Mouse (Mus musculus) left cerebral cortex, adult 2 months (tissue): ENCODE data around the gene Ly75. TPM values are rescaled to one million over a fixed set of nuclear protein-coding genes. Genes with fewer than 3 reads are reported as not detected.

Experiments used
- DNase-seq, 2 experiments: peaks; one replicate each; pipeline ENCODE4 v3.0.0; 2021 to 2022; ENCODE audit warnings: low spot score in 2 of 2, mixed read lengths in 1 of 2; ENCODE audit errors: extremely low spot score in 1 of 2
- H3K27ac ChIP-seq: fragments of 200-600 bp; 2 replicates; pipeline ENCODE4 v1.8.1; 2022
- H3K4me3 ChIP-seq: fragments of 200-600 bp; 2 replicates; pipeline ENCODE4 v1.8.1; 2022
- CTCF ChIP-seq: fragments of 200-600 bp; IDR thresholded peaks from 2 replicates; pipeline ENCODE4 v1.8.1; 2022; ENCODE audit warnings: antibody characterized with exemption, mild to moderate bottlenecking, moderate library complexity
- intact Hi-C: fragments of 180-260 bp; cut with DNase I; formaldehyde crosslinking; loops from one replicate; pipeline ENCODE4 v1.15.1; 2025
- total RNA-seq, 2 experiments: library from RNA; stranded (reverse); gene quantifications; 2 replicates each; pipeline ENCODE4 v1.2.3; 2021

Ly75 gene
- total RNA-seq, 2 experiments from 2014 or later = 0.68 to 0.91 TPM

DNA sequence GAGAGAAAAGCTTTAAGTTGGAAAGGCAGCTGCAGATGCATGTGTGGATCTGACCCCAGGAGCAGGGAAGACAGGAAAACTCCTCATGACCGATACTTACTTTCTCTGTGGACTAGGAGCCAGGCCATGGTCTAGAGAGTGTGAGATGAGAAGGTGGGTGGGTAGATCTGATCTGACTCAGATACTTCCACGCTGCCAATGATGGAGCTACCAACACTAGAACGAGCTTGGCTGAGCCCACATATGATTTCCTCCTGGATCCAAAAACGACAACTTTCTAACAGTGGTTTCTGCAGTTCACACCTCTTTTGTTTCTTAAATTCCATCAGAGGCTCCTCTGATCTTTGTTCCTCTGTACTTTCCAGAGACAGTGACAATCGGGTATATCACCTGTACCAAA is 18.6 kb upstream of the Ly75 start:
- H3K4me3 ChIP-seq = no peak overlapping the region
- TF ChIP-seq CTCF = no peak
- DNase-seq = no peak
- H3K27ac ChIP-seq = no peak overlapping the region
- intact Hi-C loops = no loop called here

DNA sequence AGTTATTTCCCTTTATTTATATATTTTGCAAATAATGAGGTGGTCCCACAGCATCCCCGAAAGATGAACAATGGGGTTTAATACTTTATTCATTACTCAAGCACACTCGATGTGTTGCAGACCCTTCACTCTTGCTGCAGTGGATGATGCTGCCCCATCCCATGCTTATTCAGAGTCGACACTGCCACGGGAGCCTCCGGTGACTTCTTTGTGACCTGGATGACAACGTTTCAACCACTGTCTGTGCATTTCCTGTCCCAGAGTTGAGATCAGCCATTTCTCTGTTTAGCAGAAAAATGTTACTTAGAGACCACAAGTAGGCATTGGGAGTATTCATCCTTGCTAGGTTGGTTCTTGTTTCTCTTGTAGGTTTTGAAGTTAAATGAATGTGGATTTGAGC is 10.7 kb upstream of the Ly75 start:
- no peak for DNase-seq
- H3K4me3 ChIP-seq = no peak overlapping the region
- no peak overlapping the region for H3K27ac ChIP-seq
- no peak for TF ChIP-seq CTCF
- intact Hi-C loops = no loop called here

DNA sequence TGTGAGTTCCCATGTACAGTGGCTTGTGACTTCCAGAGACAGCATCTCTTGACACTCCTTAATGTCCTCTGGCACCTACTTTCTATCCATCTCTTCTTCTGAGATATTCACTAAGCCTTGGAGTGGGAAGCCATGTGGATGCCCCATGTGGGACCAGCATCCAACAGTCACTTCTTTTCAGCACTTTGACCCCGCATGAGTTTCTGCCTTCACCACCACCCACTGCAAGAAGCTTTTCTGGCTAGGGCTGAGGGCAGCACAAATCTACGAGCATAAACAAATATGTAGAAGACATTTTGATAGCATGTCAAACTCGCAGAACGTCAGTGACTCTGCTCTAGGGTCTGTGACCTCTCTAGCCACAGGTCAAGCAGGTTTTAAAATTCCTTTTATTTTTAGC is 9.2 kb upstream of the Ly75 start:
- TF ChIP-seq CTCF = no peak
- H3K4me3 ChIP-seq = no peak overlapping the region
- no peak for DNase-seq
- H3K27ac ChIP-seq = no peak overlapping the region
- intact Hi-C loops = no loop called here

DNA sequence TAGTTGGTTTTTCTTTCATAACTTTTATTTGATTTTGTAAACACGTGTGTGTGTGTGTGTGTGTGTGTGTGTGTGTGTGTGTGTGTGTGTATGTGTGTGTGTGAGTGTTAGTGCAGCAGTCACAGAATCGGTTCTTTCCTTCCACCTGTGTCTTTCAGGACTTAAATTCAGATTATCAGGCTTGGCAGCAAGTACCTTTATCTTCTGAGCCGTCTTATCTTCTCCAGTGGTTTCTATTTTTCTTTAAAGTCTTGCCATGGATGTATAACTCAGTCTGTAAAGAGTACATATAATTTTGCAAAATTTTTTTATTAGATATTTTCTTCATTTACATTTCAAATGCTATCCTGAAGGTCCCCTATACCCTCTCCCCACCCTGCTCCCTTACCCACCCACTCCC is 4.3 kb upstream of the Ly75 start:
- TF ChIP-seq CTCF = no peak
- Histone ChIP-seq H3K27ac (no peak overlapping the region), H3K4me3 (no peak overlapping the region)
- no peak for DNase-seq
- intact Hi-C loops = no loop called here

DNA sequence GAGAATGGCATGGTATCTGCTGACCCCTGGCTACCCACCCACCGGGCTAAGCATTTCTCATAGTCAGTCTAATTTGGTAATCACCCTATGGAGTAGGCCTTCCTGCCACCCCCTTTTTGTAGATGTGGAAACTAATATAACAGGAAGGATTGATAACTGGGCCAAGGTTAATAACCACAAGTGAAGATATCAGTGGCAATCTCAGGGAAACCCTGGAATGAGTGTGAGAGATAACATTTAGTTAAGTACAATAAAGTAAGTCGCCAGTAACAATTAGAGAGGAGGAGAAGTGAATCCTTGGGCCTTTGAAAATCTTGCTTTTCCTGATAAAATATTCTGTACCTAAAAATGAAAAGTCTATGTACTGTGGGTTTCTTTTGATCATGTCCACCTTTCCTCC is 3.7 kb upstream of the Ly75 start:
- DNase-seq = no peak
- TF ChIP-seq CTCF = no peak

DNA sequence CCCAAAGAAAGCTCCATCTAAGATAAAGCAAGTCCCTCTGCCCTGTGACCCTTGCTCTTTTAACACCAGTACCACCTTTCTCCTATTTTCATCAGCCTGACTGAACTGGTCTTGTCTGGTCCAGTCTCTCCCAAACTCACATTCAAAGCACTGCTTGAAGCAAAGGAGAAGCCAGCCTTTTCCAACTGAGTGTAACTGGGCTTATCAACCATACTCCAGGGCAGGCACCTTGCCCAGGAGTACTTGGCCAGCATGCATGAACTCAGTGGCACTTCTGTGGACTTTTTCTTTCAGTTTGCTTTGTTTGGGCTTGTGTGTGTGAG is 1.6 kb upstream of the Ly75 start:
- no peak for DNase-seq
- intact Hi-C loops = no loop called here
- no peak for TF ChIP-seq CTCF

More for the DNA sequence above, 3.7 kb upstream of the Ly75 start:
- intact Hi-C loops = no loop called here
- Histone ChIP-seq H3K4me3 (no peak overlapping the region), H3K27ac (no peak overlapping the region)

DNA sequence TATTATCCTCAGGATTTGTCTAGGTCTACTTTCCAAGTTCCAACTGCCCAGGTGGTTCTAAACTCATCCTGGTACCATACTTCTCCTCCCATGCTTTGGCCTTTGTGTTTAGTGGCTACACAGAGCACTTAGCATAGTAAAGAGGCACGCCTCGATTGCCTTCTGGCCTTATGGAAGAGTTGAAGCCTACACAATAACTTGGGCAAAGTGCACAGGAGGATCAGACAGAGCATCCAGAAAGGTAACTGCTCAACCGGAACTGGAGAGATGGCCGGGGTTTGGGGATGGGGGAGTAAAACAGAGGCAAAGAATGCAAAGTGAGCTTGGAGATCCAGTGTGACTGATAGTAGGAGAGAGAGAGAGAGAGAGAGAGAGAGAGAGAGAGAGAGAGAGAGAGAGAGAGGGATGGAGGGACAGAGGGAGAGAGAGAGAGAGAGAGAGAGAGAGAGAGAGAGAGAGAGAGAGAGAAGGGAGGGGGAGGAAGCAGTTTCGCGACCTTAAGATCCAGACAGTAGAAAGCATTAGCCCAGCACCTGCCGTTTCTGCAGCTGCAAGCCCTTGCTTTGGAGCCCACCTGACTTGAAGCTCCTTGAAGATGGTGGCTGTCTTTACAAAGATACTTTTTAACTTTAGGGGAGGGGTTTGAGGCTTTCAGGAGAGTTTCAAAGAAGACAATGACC is 1.1 kb upstream of the Ly75 start:
- Histone ChIP-seq H3K4me3 (no peak overlapping the region), H3K27ac (no peak overlapping the region)
- TF ChIP-seq CTCF = no peak
- no peak for DNase-seq
- intact Hi-C loops = no loop called here

More for the DNA sequence above, 1.6 kb upstream of the Ly75 start:
- Histone ChIP-seq H3K4me3 (no peak overlapping the region), H3K27ac (no peak overlapping the region)

DNA sequence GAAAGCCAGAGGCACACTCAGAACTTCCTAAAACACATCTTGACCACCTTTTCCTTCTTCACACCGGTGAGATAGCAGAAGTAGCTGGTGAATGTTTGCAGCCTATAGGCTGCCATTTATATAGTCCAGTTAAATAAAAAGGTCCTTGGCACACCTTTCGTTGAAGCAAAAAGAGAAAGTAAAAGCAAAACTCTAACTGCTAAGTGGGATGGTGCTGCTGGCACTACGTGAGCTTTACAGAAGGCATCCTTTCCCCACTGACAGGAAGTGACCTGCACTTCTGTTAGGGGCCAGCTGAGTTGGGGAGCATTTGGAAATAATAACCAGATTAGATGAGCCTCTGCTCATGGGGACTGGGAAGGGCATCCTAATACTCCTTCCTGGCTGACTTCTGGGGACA is 757 bp downstream of the Ly75 start:
- DNase-seq = no peak
- TF ChIP-seq CTCF = no peak
- Histone ChIP-seq H3K27ac (no peak overlapping the region), H3K4me3 (peak overlapping the region; percentile 52; the same call in 1 of the 2 replicates)
- intact Hi-C loops = no loop called here

DNA sequence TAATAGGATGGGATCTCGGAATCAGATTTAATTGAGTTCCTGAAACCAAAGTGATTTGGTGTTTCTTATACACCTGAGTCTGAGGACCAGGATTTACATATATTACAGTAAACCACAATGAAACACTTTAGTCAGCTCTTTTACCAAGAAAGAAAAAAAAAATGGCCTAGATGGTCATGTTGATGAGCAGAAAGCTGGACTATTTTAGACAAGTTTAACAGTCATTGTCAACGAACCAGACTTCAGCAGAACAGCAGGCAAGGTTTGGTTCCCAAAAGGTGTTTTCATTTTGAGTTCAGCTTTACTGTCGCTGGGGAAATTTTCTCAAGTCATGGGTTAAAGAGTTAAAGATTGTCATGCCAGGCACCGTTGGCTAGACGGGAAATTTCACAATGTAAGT is 5.8 kb downstream of the Ly75 start:
- intact Hi-C loops = no loop called here
- TF ChIP-seq CTCF = no peak
- no peak for DNase-seq

DNA sequence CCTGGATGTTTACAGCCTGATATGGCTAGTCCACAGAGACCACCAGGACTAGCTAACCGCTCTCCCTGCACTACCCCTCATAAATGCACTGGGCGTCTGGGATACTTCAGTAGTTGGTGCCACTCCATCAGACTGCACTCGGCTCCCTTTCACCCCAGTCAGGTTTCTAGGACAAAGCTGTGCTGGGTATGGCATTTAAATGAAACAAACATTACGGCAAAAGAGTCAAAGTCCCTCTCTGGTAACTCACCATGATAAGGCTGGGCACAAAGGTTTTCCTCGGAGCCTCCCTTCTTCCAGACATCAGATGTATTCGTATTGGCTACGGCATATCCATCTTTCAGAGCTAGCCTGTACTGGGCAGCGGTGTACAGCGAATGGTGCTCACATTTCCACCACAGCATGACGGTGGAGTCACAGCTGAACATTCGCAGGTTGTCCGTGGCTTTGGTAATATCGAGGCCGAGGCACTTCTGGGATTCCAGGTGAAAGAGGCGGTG is 7.4 kb downstream of the Ly75 start:
- DNase-seq = no peak
- no peak for TF ChIP-seq CTCF
- intact Hi-C loops = no loop called here
- Histone ChIP-seq H3K27ac (no peak overlapping the region), H3K4me3 (no peak overlapping the region)

More for the DNA sequence above, 5.8 kb downstream of the Ly75 start:
- Histone ChIP-seq H3K27ac (no peak overlapping the region), H3K4me3 (no peak overlapping the region)

DNA sequence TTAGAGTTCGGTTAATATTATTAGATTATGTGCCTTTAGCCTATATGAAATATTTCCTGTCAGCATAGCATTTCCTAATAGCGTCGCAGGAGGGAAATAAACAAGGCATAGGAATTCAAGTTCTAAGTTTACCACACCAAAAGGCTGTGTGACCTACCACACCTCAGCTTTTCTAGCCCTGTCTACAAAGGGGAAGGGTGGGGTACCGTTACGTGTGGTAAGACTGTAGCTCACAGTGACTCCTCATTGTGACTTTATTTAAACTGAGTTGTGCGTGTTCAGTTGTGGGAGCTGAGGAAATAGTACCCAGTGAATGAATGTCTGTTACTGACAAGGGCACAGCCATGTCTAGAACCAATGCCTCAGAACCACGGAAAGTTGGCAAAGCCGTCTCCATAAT is 8.0 kb downstream of the Ly75 start:
- no peak overlapping the region for H3K27ac ChIP-seq
- intact Hi-C loops = no loop called here
- TF ChIP-seq CTCF = no peak
- DNase-seq = no peak
- no peak overlapping the region for H3K4me3 ChIP-seq

DNA sequence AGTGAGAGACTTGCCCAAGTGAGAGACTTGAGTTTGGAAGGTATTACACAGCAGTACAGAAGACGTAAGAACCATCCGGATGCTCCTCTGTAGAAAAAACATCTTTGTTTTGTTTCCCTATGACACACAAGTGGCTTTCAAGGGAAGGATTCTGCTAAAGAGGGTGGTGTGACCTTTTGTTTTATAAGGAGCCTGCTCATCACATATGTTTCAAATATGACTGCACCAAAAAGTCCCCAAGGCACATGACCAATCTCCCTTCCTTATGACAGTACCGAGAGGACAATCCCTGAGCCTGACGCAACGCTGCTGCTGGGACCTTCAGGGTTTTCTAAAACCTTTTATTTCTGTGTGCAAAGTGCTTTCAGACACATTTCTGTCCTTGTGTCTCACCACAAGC is 12.9 kb downstream of the Ly75 start:
- H3K27ac ChIP-seq = no peak overlapping the region
- no peak for TF ChIP-seq CTCF
- DNase-seq = no peak
- H3K4me3 ChIP-seq = no peak overlapping the region
- intact Hi-C loops = no loop called here

DNA sequence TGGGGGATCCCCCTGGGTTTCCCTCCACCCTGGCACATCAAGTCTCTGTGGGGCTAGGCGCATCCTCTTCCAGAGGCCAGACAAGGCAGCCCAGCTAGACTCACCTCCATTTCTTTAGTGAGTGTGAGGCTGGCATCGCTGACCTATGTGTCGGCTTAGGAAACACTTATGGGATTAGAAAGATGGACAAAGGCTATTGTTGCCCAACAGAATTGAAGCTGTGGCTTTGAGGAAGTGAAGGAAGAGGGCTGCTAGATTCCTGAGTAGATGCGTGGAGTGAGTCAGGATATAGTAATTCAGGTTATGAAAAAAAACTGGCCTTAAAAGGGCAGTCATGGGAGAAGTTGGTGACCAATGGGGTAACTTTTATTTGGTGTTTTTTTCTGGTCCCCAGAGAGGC is 13.6 kb downstream of the Ly75 start:
- TF ChIP-seq CTCF = no peak
- Histone ChIP-seq H3K27ac (no peak overlapping the region), H3K4me3 (no peak overlapping the region)
- intact Hi-C loops = no loop called here
- DNase-seq = no peak

DNA sequence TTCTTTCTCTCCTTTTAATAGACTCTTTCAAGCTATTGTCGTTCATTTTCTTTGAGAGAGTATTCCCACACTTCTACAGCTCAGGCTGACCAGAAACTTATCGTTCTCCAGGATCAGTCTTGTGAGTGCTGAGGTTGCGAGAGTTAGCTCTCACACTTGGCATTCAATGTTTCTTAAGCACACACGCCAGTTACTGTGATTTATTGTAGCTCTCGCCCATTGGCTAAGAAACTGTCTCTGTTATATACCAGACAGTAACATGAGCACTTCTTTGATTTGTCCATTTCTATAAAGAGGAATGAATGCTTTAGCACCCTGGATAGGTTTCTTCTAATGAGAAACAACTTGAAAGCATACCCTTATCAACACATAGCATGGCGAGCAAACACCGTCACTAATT is 15.2 kb downstream of the Ly75 start:
- H3K27ac ChIP-seq = no peak overlapping the region
- DNase-seq = no peak
- intact Hi-C loops = no loop called here
- TF ChIP-seq CTCF = no peak
- no peak overlapping the region for H3K4me3 ChIP-seq
